Mouse (Mus musculus) liver, adult 2 months (tissue): ENCODE results near the gene Tcf7.

ENCODE experiments used
- CTCF ChIP-seq: fragments of 200-500 bp; IDR thresholded peaks from 2 replicates; pipeline ENCODE4 v1.5.1; 2011; ENCODE audit warnings: low read depth, low read length, control low read depth
- POLR2A ChIP-seq: fragments of 200-500 bp; IDR thresholded peaks from 2 replicates; pipeline ENCODE4 v1.6.1; 2011; ENCODE audit warnings: low read length, control low read depth; ENCODE audit not compliant: insufficient read depth; ENCODE audit errors: extremely low read depth

- TF ChIP-seq CTCF (peak; percentile 81), POLR2A (no peak)
Measured at GRCm38 (mm10) chr11:52253674-52254375, 29.0 kb downstream of the Tcf7 start.
